In genomic region chr6:112564119-112564518, GRCm38 (mm10) we compare ENCODE assay signal across 8 mouse cellular contexts.
A peak's percentile ranks its signal among the peaks of the same experiment; 100 is the strongest.
DNase-seq lines count a peak whose midpoint lies in the region; ATAC-seq and TF ChIP-seq lines count a peak whose summit lies in the region.
"Not testable (repeated sequence)": the region's sequence is repeated elsewhere in the genome, so short reads cannot be mapped to it uniquely, and the experiment has no call there.

No protein-coding gene starts in this region.

- TF ChIP-seq POLR2A in cerebellum, adult 2 months (IDR thresholded peaks at IDR 0.05; ENCODE audit: borderline replicate concordance, insufficient read depth, low read length), result not testable (repeated sequence)

- H3K4me2 ChIP-seq in embryonic facial prominence, embryonic 14.5 days (ENCODE audit: low read depth, low read length); midbrain, postnatal 0 days (ENCODE audit: low read depth, low read length, poor library complexity, severe bottlenecking): not testable (repeated sequence)

- peak; percentile 33 for DNase-seq in adrenal gland, postnatal 14 days
- DNase-seq in cerebellum, adult 2 months, result peak; percentile 70 to 81
- peak; percentile 88 to 89 for DNase-seq in cerebellum, postnatal 10 days
- peak; percentile 16 for DNase-seq in embryonic facial prominence, embryonic 14.5 days (ENCODE audit: low spot score)
- peak; percentile 24 for DNase-seq in gastrocnemius, postnatal 14 days
- peak; percentile 13 for DNase-seq in kidney, adult 18-20 months
- peak; percentile 26 for DNase-seq in midbrain, postnatal 0 days (ENCODE audit: low spot score)

- not testable (repeated sequence) for H3K9ac ChIP-seq in embryonic facial prominence, embryonic 14.5 days (ENCODE audit: low read depth, low read length); midbrain, postnatal 0 days (replicated peaks; ENCODE audit: low read length, poor library complexity, severe bottlenecking)

- 7% methylated on average over 5 of the region's 5 CpGs for WGBS in cerebellum, adult 2 months
- WGBS in embryonic facial prominence, embryonic 14.5 days, result 75% methylated on average over 5 of the region's 5 CpGs
- 87% methylated on average over 5 of the region's 5 CpGs for WGBS in midbrain, postnatal 0 days

- H3K4me1 ChIP-seq in cerebellum, adult 2 months (ENCODE audit: control insufficient read depth, insufficient read depth, low read length); embryonic facial prominence, embryonic 14.5 days (ENCODE audit: control insufficient read depth, insufficient read depth, low read length); midbrain, postnatal 0 days (ENCODE audit: insufficient read depth, low read length): not testable (repeated sequence)

- peak; percentile 69 for ATAC-seq in cerebellum, adult (ENCODE audit: insufficient number of reproducible peaks, low FRiP score, low TSS enrichment)
- not testable (repeated sequence) for ATAC-seq in embryonic facial prominence, embryonic 14.5 days (ENCODE audit: low read depth); midbrain, postnatal 0 days (ENCODE audit: low FRiP score)

- not testable (repeated sequence) for H3K27ac ChIP-seq in cerebellum, adult 2 months (ENCODE audit: insufficient read depth, low read length); embryonic facial prominence, embryonic 14.5 days (replicated peaks; ENCODE audit: low read depth, low read length); midbrain, postnatal 0 days (ENCODE audit: low read depth, low read length)

- H3K9me3 ChIP-seq in embryonic facial prominence, embryonic 14.5 days (ENCODE audit: control insufficient read depth, low read length); midbrain, postnatal 0 days (ENCODE audit: low read length): not testable (repeated sequence)

- not testable (repeated sequence) for H3K27me3 ChIP-seq in cerebellum, adult 2 months (ENCODE audit: control insufficient read depth, insufficient read depth, low read length); embryonic facial prominence, embryonic 14.5 days (replicated peaks; ENCODE audit: control insufficient read depth, insufficient read depth, low read length); midbrain, postnatal 0 days (ENCODE audit: insufficient read depth, low read length)

- H3K4me3 ChIP-seq in cerebellum, adult 2 months (replicated peaks; ENCODE audit: insufficient read depth, low read depth, low read length); embryonic facial prominence, embryonic 14.5 days (ENCODE audit: low read depth, low read length); midbrain, postnatal 0 days (ENCODE audit: low read depth, low read length): not testable (repeated sequence)

- not testable (repeated sequence) for H3K36me3 ChIP-seq in embryonic facial prominence, embryonic 14.5 days (ENCODE audit: control insufficient read depth, insufficient read depth, low read length); midbrain, postnatal 0 days (ENCODE audit: insufficient read depth, low read length)

- TF ChIP-seq CTCF in cerebellum, adult 2 months (IDR thresholded peaks at IDR 0.05; ENCODE audit: borderline replicate concordance, insufficient read depth, low read depth, low read length); midbrain, postnatal 0 days (IDR thresholded peaks at IDR 0.05): not testable (repeated sequence)

- intact Hi-C loops in gastrocnemius, postnatal 14 days (cut with DNase I; ENCODE audit: low total_unique reads), result not testable (repeated sequence)

Comparison
In these comparisons a context has a peak if more than half of its experiments do, and no peak if none do; other contexts are left out.
1. DNase-seq: peak in every context shown above with its lines; median percentile 88 in cerebellum, postnatal 10 days; 76 in cerebellum, adult 2 months; 33 in adrenal gland, postnatal 14 days; 26 in midbrain, postnatal 0 days; 24 in gastrocnemius, postnatal 14 days; 16 in embryonic facial prominence, embryonic 14.5 days; 13 in kidney, adult 18-20 months.